Mouse (Mus musculus): ENCODE results near the gene Klhl23. TPM values are rescaled to one million over a fixed set of nuclear protein-coding genes. Genes with fewer than 3 reads are reported as not detected.
"Not testable (repeated sequence)": the region's sequence is repeated elsewhere in the genome, so short reads cannot be mapped to it uniquely, and the experiment has no call there.

Klhl23 gene
- polyA plus RNA-seq, 1 experiment from 2014 or later: 13.0 TPM

DNA sequence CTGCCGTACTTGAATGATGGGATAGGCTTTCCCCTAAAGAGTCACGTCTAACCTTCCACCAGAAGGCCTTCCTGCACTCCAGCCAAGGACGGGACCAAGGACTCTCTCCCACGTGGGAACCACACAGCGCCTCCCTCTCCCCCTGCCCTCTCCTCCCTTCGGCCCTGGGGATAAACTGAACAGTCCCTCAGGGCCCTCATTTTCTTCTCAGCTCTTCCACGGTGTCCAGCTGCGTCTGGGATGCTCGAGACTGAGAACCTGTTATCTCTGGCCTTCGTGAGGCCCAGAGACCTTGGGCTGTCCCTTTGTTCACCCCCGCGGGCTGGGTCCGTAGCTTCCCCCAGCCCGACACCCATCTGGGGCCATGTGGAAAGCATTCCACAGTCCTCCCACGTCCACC lies 11.6 kb upstream of the Klhl23 start:
- TF ChIP-seq CTCF (IDR thresholded peaks at IDR 0.05): no peak
- ChIA-PET CTCF (no interaction called here), POLR2A (no interaction called here)
- no peak for ATAC-seq
- in situ Hi-C loops (cut with MboI; ENCODE audit: low pct_unique_long_range_greater_than_20kb): no loop called here
- no peak for DNase-seq (ENCODE audit: low read depth, low spot score)
- peaks cover 33% of the 10 kb centered on the region for H3K27me3 ChIP-seq

GRCm38 (mm10) chr2:69811349-69811748 lies 10.4 kb upstream of the Klhl23 start:
- CTCF ChIA-PET; in situ Hi-C loops (cut with MboI; ENCODE audit: low pct_unique_long_range_greater_than_20kb); ATAC-seq; DNase-seq (ENCODE audit: low read depth, low spot score): not testable (repeated sequence)
- H3K27me3 ChIP-seq: peaks cover 29% of the 10 kb centered on the region
- POLR2A ChIA-PET: interaction anchor here (0.7 kb wide), 1 partner anchor 154 kb away, joined by 3 read pairs; no protein-coding TSS in a partner anchor

GRCm38 (mm10) chr2:69816575-69816974 lies 5.2 kb upstream of the Klhl23 start:
- peaks cover 11% of the 10 kb centered on the region for H3K27me3 ChIP-seq
- CTCF ChIA-PET: interaction anchor here (0.8 kb wide), 1 partner anchor 22 kb away, joined by 3 read pairs; no protein-coding TSS in a partner anchor
- in situ Hi-C loops (cut with MboI; ENCODE audit: low pct_unique_long_range_greater_than_20kb): no loop called here
- ATAC-seq (no peak), DNase-seq (ENCODE audit: low read depth, low spot score) (no peak)
- no peak for TF ChIP-seq CTCF (IDR thresholded peaks at IDR 0.05)
- POLR2A ChIA-PET: no interaction called here

GRCm38 (mm10) chr2:69818350-69819085 lies 3.2 kb upstream of the Klhl23 start:
- H3K27me3 ChIP-seq: peaks cover 5% of the 10 kb centered on the region
- TF ChIP-seq CTCF (IDR thresholded peaks at IDR 0.05): no peak
- ChIA-PET POLR2A (no interaction called here), CTCF (no interaction called here)
- ATAC-seq (no peak), DNase-seq (ENCODE audit: low read depth, low spot score) (no peak)
- in situ Hi-C loops (cut with MboI; ENCODE audit: low pct_unique_long_range_greater_than_20kb): no loop called here

DNA sequence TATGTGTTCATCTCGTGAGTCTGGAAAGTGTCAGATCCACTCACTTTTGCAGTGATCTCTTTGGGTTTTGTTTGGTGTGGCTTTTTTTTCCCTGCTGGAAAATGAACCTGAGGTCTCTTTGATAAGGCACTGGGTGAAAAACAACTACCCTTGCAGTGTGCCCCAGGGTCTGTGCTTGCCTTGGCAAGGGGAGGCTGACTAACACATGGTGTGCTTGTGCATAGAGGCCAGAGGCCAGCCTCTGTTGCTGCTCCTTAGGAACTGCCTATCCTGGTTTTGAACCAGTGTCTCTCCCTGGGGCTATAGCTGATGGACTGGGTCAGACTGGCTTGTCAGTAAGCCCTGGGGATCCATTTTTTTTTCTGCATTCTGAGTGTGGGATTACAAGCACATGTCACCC lies 1.5 kb upstream of the Klhl23 start:
- no peak for TF ChIP-seq CTCF (IDR thresholded peaks at IDR 0.05)
- no peak for DNase-seq (ENCODE audit: low read depth, low spot score)
- H3K27me3 ChIP-seq: no peaks in the 10 kb centered on the region
- in situ Hi-C loops (cut with MboI; ENCODE audit: low pct_unique_long_range_greater_than_20kb): no loop called here
- ChIA-PET POLR2A (no interaction called here), CTCF (no interaction called here)
- no peak for ATAC-seq

- DNase-seq (ENCODE audit: low read depth, low spot score) (no peak), ATAC-seq (peak; percentile 66)
- H3K27me3 ChIP-seq: no peaks in the 10 kb centered on the region
- in situ Hi-C loops (cut with MboI; ENCODE audit: low pct_unique_long_range_greater_than_20kb): no loop called here
- ChIA-PET POLR2A (interaction anchor here (0.9 to 1.2 kb wide), 2 partner anchors 9 to 24 kb away, joined by 3 to 4 read pairs; no protein-coding TSS in a partner anchor), CTCF (interaction anchor here (1.0 to 1.3 kb wide), 5 partner anchors 10 to 28 kb away, joined by 3 to 7 read pairs (median 3); no protein-coding TSS in a partner anchor)
- TF ChIP-seq CTCF (IDR thresholded peaks at IDR 0.05): no peak
Observed at GRCm38 (mm10) chr2:69822361-69823128, 801 bp downstream of the Klhl23 start.

GRCm38 (mm10) chr2:69823129-69823677 lies 1.5 kb downstream of the Klhl23 start:
- in situ Hi-C loops (cut with MboI; ENCODE audit: low pct_unique_long_range_greater_than_20kb): no loop called here
- DNase-seq (ENCODE audit: low read depth, low spot score): no peak
- no peak for TF ChIP-seq CTCF (IDR thresholded peaks at IDR 0.05)
- peak; percentile 69 for ATAC-seq
- POLR2A ChIA-PET: interaction anchor here (1.2 to 1.7 kb wide), 2 partner anchors 25 to 35 kb away, joined by 3 to 4 read pairs; partner anchors contain the start of gene Ccdc173
- H3K27me3 ChIP-seq: no peaks in the 10 kb centered on the region
- CTCF ChIA-PET: no interaction called here

GRCm38 (mm10) chr2:69825898-69826297 lies 4.2 kb downstream of the Klhl23 start:
- DNase-seq (ENCODE audit: low read depth, low spot score) (no peak), ATAC-seq (no peak)
- ChIA-PET CTCF (interaction anchor here (1.7 kb wide), 1 partner anchor 29 kb away, joined by 4 read pairs; no protein-coding TSS in a partner anchor), POLR2A (no interaction called here)
- TF ChIP-seq CTCF (IDR thresholded peaks at IDR 0.05): no peak
- no peaks in the 10 kb centered on the region for H3K27me3 ChIP-seq
- in situ Hi-C loops (cut with MboI; ENCODE audit: low pct_unique_long_range_greater_than_20kb): no loop called here

DNA sequence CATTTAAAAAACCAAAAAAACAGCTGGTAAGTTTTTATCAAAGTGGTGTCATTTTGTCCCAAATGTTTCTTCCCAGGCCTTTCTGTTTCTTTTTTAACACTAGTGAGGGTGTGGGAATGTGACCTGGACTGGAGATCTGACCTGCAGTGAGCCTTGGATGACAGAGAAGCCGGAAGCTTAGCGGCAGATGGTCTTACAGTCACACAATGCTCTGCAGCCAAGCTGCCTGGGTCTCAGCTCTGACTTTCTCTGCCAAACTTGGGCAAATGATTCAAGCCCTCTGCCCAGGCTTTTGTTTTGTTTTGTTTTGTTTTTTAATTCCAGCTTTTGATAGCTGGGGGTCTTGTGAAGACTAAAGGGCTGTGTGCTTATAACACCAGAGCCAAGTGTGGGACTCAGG lies 4.6 kb downstream of the Klhl23 start:
- ChIA-PET POLR2A (interaction anchor here (0.5 kb wide), 1 partner anchor 197 kb away, joined by 3 read pairs; no protein-coding TSS in a partner anchor), CTCF (interaction anchor here (1.7 kb wide), 1 partner anchor 30 kb away, joined by 4 read pairs; no protein-coding TSS in a partner anchor)
- DNase-seq (ENCODE audit: low read depth, low spot score) (no peak), ATAC-seq (no peak)
- H3K27me3 ChIP-seq: no peaks in the 10 kb centered on the region
- in situ Hi-C loops (cut with MboI; ENCODE audit: low pct_unique_long_range_greater_than_20kb): no loop called here
- TF ChIP-seq CTCF (IDR thresholded peaks at IDR 0.05): no peak

DNA sequence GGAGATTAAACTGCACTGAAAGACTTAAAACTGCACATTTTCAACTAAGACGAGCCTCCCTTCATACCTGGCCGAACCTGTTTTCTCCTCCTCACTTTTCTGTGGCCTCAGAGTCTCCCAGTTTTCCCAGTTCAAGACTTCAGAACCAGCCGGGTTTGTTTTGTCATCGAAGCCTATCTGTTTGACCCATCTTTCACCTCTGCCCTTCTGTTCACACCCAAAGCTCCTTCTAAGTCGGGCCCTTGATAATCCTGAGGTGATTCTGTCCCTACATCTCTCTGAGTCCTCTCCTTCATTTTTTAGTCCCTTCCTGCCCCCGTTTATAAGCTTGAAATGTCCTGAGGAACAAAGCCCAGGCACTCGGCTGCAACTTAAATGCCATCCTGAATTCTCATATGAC lies 6.3 kb downstream of the Klhl23 start:
- CTCF ChIA-PET: interaction anchor here (1.1 kb wide), 1 partner anchor 9 kb away, joined by 3 read pairs; no protein-coding TSS in a partner anchor
- no peak for TF ChIP-seq CTCF (IDR thresholded peaks at IDR 0.05)
- POLR2A ChIA-PET: no interaction called here
- H3K27me3 ChIP-seq: no peaks in the 10 kb centered on the region
- ATAC-seq (no peak), DNase-seq (ENCODE audit: low read depth, low spot score) (no peak)
- in situ Hi-C loops (cut with MboI; ENCODE audit: low pct_unique_long_range_greater_than_20kb): no loop called here

All from Patski (cell line).